Mouse (Mus musculus) heart, embryonic 12.5 days (tissue): Measurements from ENCODE around the gene Gnat1. TPM values are rescaled to one million over a fixed set of nuclear protein-coding genes. Genes with fewer than 3 reads are reported as not detected.
A peak's percentile ranks its signal among the peaks of the same experiment; 100 is the strongest.

Source experiments
- ATAC-seq: fragments of 200-750 bp; cut with Nextera tagmentation; 2 replicates; pipeline ENCODE4 v1.8.0; 2017; ENCODE audit warnings: moderate TSS enrichment, moderate library complexity; ENCODE audit not compliant: insufficient number of reproducible peaks, low FRiP score
- H3K27ac ChIP-seq: fragments of 300-500 bp; sonication (generic); 2 replicates; pipeline ENCODE4 v1.5.1; 2016; ENCODE audit warnings: mild to moderate bottlenecking, moderate library complexity; ENCODE audit not compliant: poor library complexity, severe bottlenecking
- H3K27me3 ChIP-seq: fragments of 300-500 bp; sonication (generic); replicated peaks from 2 replicates; pipeline ENCODE4 v1.6.1; 2016; ENCODE audit warnings: mild to moderate bottlenecking, moderate library complexity
- H3K36me3 ChIP-seq: fragments of 300-500 bp; sonication (generic); 2 replicates; pipeline ENCODE4 v1.6.1; 2016; ENCODE audit warnings: mild to moderate bottlenecking, moderate library complexity
- H3K4me1 ChIP-seq: fragments of 300-500 bp; sonication (generic); replicated peaks from 2 replicates; pipeline ENCODE4 v1.6.1; 2016; ENCODE audit warnings: mild to moderate bottlenecking
- H3K4me2 ChIP-seq: fragments of 300-500 bp; sonication (generic); 2 replicates; pipeline ENCODE4 v1.6.1; 2016; ENCODE audit warnings: mild to moderate bottlenecking, moderate library complexity
- H3K4me3 ChIP-seq: fragments of 300-500 bp; sonication (generic); 2 replicates; pipeline ENCODE4 v1.5.1; 2016; ENCODE audit warnings: mild to moderate bottlenecking
- H3K9ac ChIP-seq: fragments of 300-500 bp; sonication (generic); 2 replicates; pipeline ENCODE4 v1.6.1; 2016; ENCODE audit warnings: mild to moderate bottlenecking, moderate library complexity
- H3K9me3 ChIP-seq: fragments of 300-500 bp; sonication (generic); replicated peaks from 2 replicates; pipeline ENCODE4 v1.6.1; 2016; ENCODE audit warnings: mild to moderate bottlenecking, moderate library complexity
- WGBS: fragments of 180-500 bp; shearing (Covaris S2); methylation state at CpG from one replicate; pipeline ENCODE4 v1.1.7; 2016; 5-methylcytosine and 5-hydroxymethylcytosine counted together
- polyA plus RNA-seq: library from polyadenylated mRNA; unstranded; fragments of >200 nt; fragmentation: Nextera tagmentation; extraction: Ambion mirVana; gene quantifications from 2 replicates; pipeline ENCODE4 v1.2.1, GENCODE M21; 2016

The Gnat1 gene
- polyA plus RNA-seq: 0.97 and 1.2 TPM in 2 replicates

GRCm38 (mm10) chr9:107679501-107679900 is at the start of gene Gnat1:
TSS of gene Gnat1 (minus strand) at chr9:107679712.
- Histone ChIP-seq H3K4me2 (no peak within 1 kb of the TSS), H3K4me1 (peaks cover 8% of the 10 kb centered on the region), H3K36me3 (peaks cover under 1% of the 10 kb centered on the region; the same call in 1 of the 2 replicates), H3K9me3 (no peaks in the 10 kb centered on the region), H3K27me3 (peaks cover 55% of the 10 kb centered on the region), H3K9ac (no peak within 1 kb of the TSS), H3K4me3 (no peak within 1 kb of the TSS), H3K27ac (no peak within 1 kb of the TSS)
- no peak for ATAC-seq
- 41% methylated on average over 5 of the region's 5 CpGs for WGBS

- Histone ChIP-seq H3K9ac (no peak overlapping the region), H3K9me3 (no peaks in the 10 kb centered on the region), H3K36me3 (no peaks in the 10 kb centered on the region), H3K4me1 (peaks cover 18% of the 10 kb centered on the region), H3K4me3 (no peak overlapping the region), H3K27ac (no peak overlapping the region), H3K4me2 (no peak overlapping the region), H3K27me3 (peaks cover under 1% of the 10 kb centered on the region)
- ATAC-seq: no peak
- WGBS: 28% methylated on average over 6 of the region's 6 CpGs
Observed at GRCm38 (mm10) chr9:107728919-107729670, 49.6 kb upstream of the Gnat1 start.

GRCm38 (mm10) chr9:107727041-107727440 is 47.5 kb upstream of the Gnat1 start:
- Histone ChIP-seq H3K4me3 (no peak overlapping the region), H3K27me3 (0 out of 2 replicates have a peak, but pooled peaks cover 6% of the 10 kb centered on the region), H3K4me1 (peaks cover 31% of the 10 kb centered on the region), H3K36me3 (no peaks in the 10 kb centered on the region), H3K9me3 (no peaks in the 10 kb centered on the region), H3K9ac (no peak overlapping the region), H3K4me2 (no peak overlapping the region), H3K27ac (no peak overlapping the region)
- ATAC-seq: no peak
- WGBS: 55% methylated on average over 3 of the region's 3 CpGs

- no peak overlapping the region for H3K4me2 ChIP-seq
- H3K4me3 ChIP-seq: no peak overlapping the region
- no peaks in the 10 kb centered on the region for H3K9me3 ChIP-seq
- peaks cover 31% of the 10 kb centered on the region for H3K4me1 ChIP-seq
- H3K9ac ChIP-seq: no peak overlapping the region
- peak overlapping the region; percentile 51; the same call in 1 of the 2 replicates for H3K27ac ChIP-seq
- 75% methylated on average over 1 of the region's 1 CpGs for WGBS
- ATAC-seq: no peak
- no peaks in the 10 kb centered on the region for H3K36me3 ChIP-seq
- 0 out of 2 replicates have a peak, but pooled peaks cover 6% of the 10 kb centered on the region for H3K27me3 ChIP-seq
Observed at GRCm38 (mm10) chr9:107724796-107725195, 45.3 kb upstream of the Gnat1 start.

- 1% methylated on average over 11 of the region's 11 CpGs for WGBS
- Histone ChIP-seq H3K9me3 (no peaks in the 10 kb centered on the region), H3K27me3 (0 out of 2 replicates have a peak, but pooled peaks cover 6% of the 10 kb centered on the region), H3K4me2 (peak overlapping the region; percentile 45), H3K9ac (peak overlapping the region; percentile 37), H3K36me3 (no peaks in the 10 kb centered on the region), H3K4me3 (peak overlapping the region; percentile 2; the same call in 1 of the 2 replicates), H3K27ac (peak overlapping the region; percentile 51), H3K4me1 (peaks cover 27% of the 10 kb centered on the region)
- ATAC-seq: peak; percentile 49
Observed at GRCm38 (mm10) chr9:107723794-107724531, 44.5 kb upstream of the Gnat1 start.

- 12% methylated on average over 6 of the region's 6 CpGs for WGBS
- Histone ChIP-seq H3K27me3 (0 out of 2 replicates have a peak, but pooled peaks cover 6% of the 10 kb centered on the region), H3K4me2 (peak overlapping the region; percentile 45), H3K4me3 (no peak overlapping the region), H3K36me3 (no peaks in the 10 kb centered on the region), H3K27ac (no peak overlapping the region), H3K9me3 (no peaks in the 10 kb centered on the region), H3K9ac (peak overlapping the region; percentile 41), H3K4me1 (peaks cover 21% of the 10 kb centered on the region)
- ATAC-seq: no peak
Observed at GRCm38 (mm10) chr9:107723292-107723691, 43.8 kb upstream of the Gnat1 start.

- no peak overlapping the region for H3K4me3 ChIP-seq
- H3K36me3 ChIP-seq: no peaks in the 10 kb centered on the region
- H3K9me3 ChIP-seq: no peaks in the 10 kb centered on the region
- H3K27ac ChIP-seq: no peak overlapping the region
- H3K9ac ChIP-seq: no peak overlapping the region
- 75% methylated on average over 10 of the region's 10 CpGs for WGBS
- H3K4me1 ChIP-seq: peaks cover 41% of the 10 kb centered on the region
- no peak overlapping the region for H3K4me2 ChIP-seq
- peaks cover 6% of the 10 kb centered on the region; the same call in 1 of the 2 replicates for H3K27me3 ChIP-seq
- ATAC-seq: no peak
Observed at GRCm38 (mm10) chr9:107718781-107719540, 39.4 kb upstream of the Gnat1 start.

GRCm38 (mm10) chr9:107716951-107717350 is 37.4 kb upstream of the Gnat1 start:
- 41% methylated on average over 6 of the region's 6 CpGs for WGBS
- Histone ChIP-seq H3K36me3 (no peaks in the 10 kb centered on the region), H3K4me3 (no peak overlapping the region), H3K27ac (no peak overlapping the region), H3K9me3 (no peaks in the 10 kb centered on the region), H3K9ac (no peak overlapping the region), H3K4me2 (no peak overlapping the region), H3K4me1 (peaks cover 36% of the 10 kb centered on the region), H3K27me3 (peaks cover under 1% of the 10 kb centered on the region; the same call in 1 of the 2 replicates)
- no peak for ATAC-seq

- H3K27me3 ChIP-seq: peaks cover 13% of the 10 kb centered on the region
- ATAC-seq: no peak
- H3K4me1 ChIP-seq: peaks cover 36% of the 10 kb centered on the region
- no peak overlapping the region for H3K4me3 ChIP-seq
- H3K36me3 ChIP-seq: no peaks in the 10 kb centered on the region
- H3K9ac ChIP-seq: no peak overlapping the region
- no peak overlapping the region for H3K4me2 ChIP-seq
- H3K9me3 ChIP-seq: no peaks in the 10 kb centered on the region
- no peak overlapping the region for H3K27ac ChIP-seq
- 78% methylated on average over 2 of the region's 2 CpGs for WGBS
Observed at GRCm38 (mm10) chr9:107715632-107716031, 36.1 kb upstream of the Gnat1 start.

GRCm38 (mm10) chr9:107714221-107714952 is 34.9 kb upstream of the Gnat1 start:
- WGBS: 14% methylated on average over 12 of the region's 12 CpGs
- no peaks in the 10 kb centered on the region for H3K9me3 ChIP-seq
- peaks cover 43% of the 10 kb centered on the region for H3K4me1 ChIP-seq
- H3K4me3 ChIP-seq: no peak overlapping the region
- ATAC-seq: 0 out of 2 replicates have a peak, but pooled peaks have one; percentile 13
- H3K36me3 ChIP-seq: no peaks in the 10 kb centered on the region
- H3K27ac ChIP-seq: peak overlapping the region; percentile 31; the same call in 1 of the 2 replicates
- peaks cover 22% of the 10 kb centered on the region for H3K27me3 ChIP-seq
- H3K4me2 ChIP-seq: peak overlapping the region; percentile 18; the same call in 1 of the 2 replicates
- H3K9ac ChIP-seq: peak overlapping the region; percentile 28; the same call in 1 of the 2 replicates
